Mouse (Mus musculus) stomach, embryonic 14.5 days (tissue): ENCODE data around the gene Col8a2. TPM values are rescaled to one million over a fixed set of nuclear protein-coding genes. Genes with fewer than 3 reads are reported as not detected.

Experiments used
- ATAC-seq: fragments of 200-750 bp; cut with Nextera tagmentation; 2 replicates; pipeline ENCODE4 v1.8.0; 2017; ENCODE audit warnings: low read depth, moderate TSS enrichment; ENCODE audit not compliant: insufficient number of reproducible peaks, insufficient read depth, low FRiP score
- H3K27ac ChIP-seq: fragments of 300-500 bp; sonication (generic); 2 replicates; pipeline ENCODE4 v1.5.1; 2014; ENCODE audit warnings: mild to moderate bottlenecking, low read length, moderate library complexity, mixed read lengths
- H3K27me3 ChIP-seq: fragments of 300-500 bp; sonication (generic); 2 replicates; pipeline ENCODE4 v1.6.1; 2014; ENCODE audit warnings: low read length, control low read depth, mixed read lengths; ENCODE audit not compliant: control insufficient read depth, insufficient read depth
- H3K36me3 ChIP-seq: fragments of 300-500 bp; sonication (generic); 2 replicates; pipeline ENCODE4 v1.6.1; 2014; ENCODE audit warnings: mild to moderate bottlenecking, control low read depth, low read length, moderate library complexity, mixed read lengths; ENCODE audit not compliant: control insufficient read depth, insufficient read depth
- H3K4me1 ChIP-seq: fragments of 300-500 bp; sonication (generic); 2 replicates; pipeline ENCODE4 v1.6.1; 2014; ENCODE audit warnings: low read length, control low read depth, mixed read lengths; ENCODE audit not compliant: control insufficient read depth, insufficient read depth
- H3K4me2 ChIP-seq: fragments of 300-500 bp; sonication (generic); replicated peaks from 2 replicates; pipeline ENCODE4 v1.6.1; 2014; ENCODE audit warnings: low read depth, low read length, control low read depth
- H3K4me3 ChIP-seq: fragments of 300-500 bp; sonication (generic); 2 replicates; pipeline ENCODE4 v1.5.1; 2014; ENCODE audit warnings: low read depth, low read length, control low read depth
- H3K9ac ChIP-seq: fragments of 300-500 bp; sonication (generic); replicated peaks from 2 replicates; pipeline ENCODE4 v1.6.1; 2014; ENCODE audit warnings: low read depth, mild to moderate bottlenecking, control low read depth, low read length, moderate library complexity, mixed read lengths
- H3K9me3 ChIP-seq: fragments of 300-500 bp; sonication (generic); 2 replicates; pipeline ENCODE4 v1.6.1; 2016; ENCODE audit warnings: low read depth, low read length, control low read depth; ENCODE audit not compliant: control insufficient read depth
- WGBS: fragments of 180-500 bp; shearing (Covaris S2); extraction: QIAGEN DNeasy Blood & Tissue Kit; methylation state at CpG from one replicate; pipeline ENCODE4 v1.1.7; 2014; 5-methylcytosine and 5-hydroxymethylcytosine counted together
- polyA plus RNA-seq: library from polyadenylated mRNA; unstranded; fragments of >200 nt; fragmentation: Nextera tagmentation; extraction: Ambion mirVana; gene quantifications from 2 replicates; pipeline ENCODE4 v1.2.1, GENCODE M21; 2014

Gene Col8a2
- polyA plus RNA-seq, 1 experiment from 2014 or later = 10.2 TPM

GRCm38 (mm10) chr4:126256967-126257881 is 29.4 kb upstream of the Col8a2 start:
- H3K4me1 ChIP-seq = peaks cover 48% of the 10 kb centered on the region
- 6% methylated on average over 26 of the region's 26 CpGs for WGBS

GRCm38 (mm10) chr4:126259063-126259462 is 27.5 kb upstream of the Col8a2 start:
- no peak for ATAC-seq
- H3K4me2 ChIP-seq = peak overlapping the region; percentile 33
- H3K4me3 ChIP-seq = no peak overlapping the region
- peaks cover 46% of the 10 kb centered on the region for H3K4me1 ChIP-seq
- WGBS = 37% methylated on average over 3 of the region's 3 CpGs
- H3K27ac ChIP-seq = peak overlapping the region; percentile 89
- no peaks in the 10 kb centered on the region for H3K9me3 ChIP-seq
- no peak overlapping the region; the same call in 1 of the 2 replicates for H3K9ac ChIP-seq
- no peaks in the 10 kb centered on the region for H3K36me3 ChIP-seq
- H3K27me3 ChIP-seq = no peaks in the 10 kb centered on the region

More at GRCm38 (mm10) chr4:126256967-126257881, 29.4 kb upstream of the Col8a2 start:
- Histone ChIP-seq H3K36me3 (no peaks in the 10 kb centered on the region), H3K9ac (peak overlapping the region; percentile 81), H3K27ac (peak overlapping the region; percentile 90), H3K4me3 (peak overlapping the region; percentile 74), H3K27me3 (no peaks in the 10 kb centered on the region), H3K4me2 (peak overlapping the region; percentile 89), H3K9me3 (no peaks in the 10 kb centered on the region)
- ATAC-seq = no peak

GRCm38 (mm10) chr4:126259523-126260160 is 27.0 kb upstream of the Col8a2 start:
- ATAC-seq = no peak
- H3K4me1 ChIP-seq = peaks cover 41% of the 10 kb centered on the region
- H3K4me3 ChIP-seq = peak overlapping the region; percentile 9

GRCm38 (mm10) chr4:126260520-126261201 is 25.9 kb upstream of the Col8a2 start:
- Histone ChIP-seq H3K27ac (peak overlapping the region; percentile 89), H3K4me1 (peaks cover 40% of the 10 kb centered on the region), H3K36me3 (no peaks in the 10 kb centered on the region; the same call in 1 of the 2 replicates), H3K4me2 (peak overlapping the region; percentile 19), H3K4me3 (no peak overlapping the region), H3K27me3 (no peaks in the 10 kb centered on the region), H3K9me3 (no peaks in the 10 kb centered on the region), H3K9ac (no peak overlapping the region)
- ATAC-seq = peak; percentile 24; the same call in 1 of the 2 replicates
- 6% methylated on average over 10 of the region's 10 CpGs for WGBS

More at GRCm38 (mm10) chr4:126259523-126260160, 27.0 kb upstream of the Col8a2 start:
- Histone ChIP-seq H3K27me3 (no peaks in the 10 kb centered on the region), H3K9me3 (no peaks in the 10 kb centered on the region), H3K36me3 (no peaks in the 10 kb centered on the region), H3K27ac (peak overlapping the region; percentile 89), H3K4me2 (peak overlapping the region; percentile 33), H3K9ac (peak overlapping the region; percentile 4; the same call in 1 of the 2 replicates)
- WGBS = 2% methylated on average over 15 of the region's 15 CpGs

- Histone ChIP-seq H3K4me1 (peaks cover 40% of the 10 kb centered on the region), H3K9ac (no peak overlapping the region), H3K36me3 (no peaks in the 10 kb centered on the region; the same call in 1 of the 2 replicates), H3K4me3 (no peak overlapping the region), H3K27ac (peak overlapping the region; percentile 89), H3K27me3 (no peaks in the 10 kb centered on the region), H3K4me2 (peak overlapping the region; percentile 19), H3K9me3 (no peaks in the 10 kb centered on the region)
- WGBS = 75% methylated on average over 6 of the region's 6 CpGs
- ATAC-seq = no peak
These were observed 25.3 kb upstream of the Col8a2 start for GRCm38 (mm10) chr4:126261266-126261665.

GRCm38 (mm10) chr4:126261675-126262074 is 24.9 kb upstream of the Col8a2 start:
- Histone ChIP-seq H3K4me3 (no peak overlapping the region), H3K4me1 (peaks cover 40% of the 10 kb centered on the region), H3K27me3 (no peaks in the 10 kb centered on the region), H3K4me2 (no peak overlapping the region), H3K36me3 (no peaks in the 10 kb centered on the region; the same call in 1 of the 2 replicates), H3K9ac (no peak overlapping the region), H3K9me3 (no peaks in the 10 kb centered on the region), H3K27ac (no peak overlapping the region)
- no peak for ATAC-seq
- WGBS = 51% methylated on average over 7 of the region's 7 CpGs

GRCm38 (mm10) chr4:126262119-126262807 is 24.3 kb upstream of the Col8a2 start, which contains the start of gene Trappc3:
Gene Trappc3 (plus strand): TSS chr4:126262325.
- H3K9me3 ChIP-seq = no peaks in the 10 kb centered on the region
- WGBS = under 1% methylated on average over 46 of the region's 46 CpGs
- no peaks in the 10 kb centered on the region; the same call in 1 of the 2 replicates for H3K36me3 ChIP-seq
- H3K4me2 ChIP-seq = peak within 1 kb of the TSS; percentile 65
- peak within 1 kb of the TSS; percentile 82 for H3K4me3 ChIP-seq
- peaks cover 36% of the 10 kb centered on the region for H3K4me1 ChIP-seq
- no peaks in the 10 kb centered on the region for H3K27me3 ChIP-seq
- H3K27ac ChIP-seq = peak within 1 kb of the TSS; percentile 89
- peak within 1 kb of the TSS; percentile 87 for H3K9ac ChIP-seq
- ATAC-seq = peak; percentile 92
